Mouse (Mus musculus) 3134 (cell line): ENCODE data around the gene Rb1.

ENCODE experiments used
- DNase-seq: peaks from one replicate; pipeline ENCODE4 v3.0.0-alpha.2; 2011; ENCODE audit warnings: low spot score; ENCODE audit not compliant: insufficient read length; ENCODE audit errors: extremely low read depth

Gene Rb1

DNA sequence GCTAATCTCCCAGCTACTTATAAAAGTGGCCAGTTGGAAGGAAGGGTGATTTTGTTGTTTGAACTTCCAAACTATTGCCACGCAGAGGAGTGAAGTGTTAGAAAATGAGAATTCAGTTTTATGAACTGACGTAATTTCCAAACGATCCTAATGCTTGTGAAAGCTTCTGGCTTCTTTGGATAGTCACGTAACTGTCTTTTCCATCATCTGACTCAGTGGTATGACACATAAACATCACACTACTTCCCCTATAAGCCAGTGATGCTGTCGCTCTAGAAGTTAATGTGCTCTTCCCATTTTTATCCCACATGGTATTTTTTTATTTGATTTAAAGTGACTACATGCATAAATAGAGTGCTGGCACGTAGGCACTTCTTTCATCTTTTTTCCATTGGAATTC is 157.0 kb downstream of the Rb1 start:
- no peak for DNase-seq

DNA sequence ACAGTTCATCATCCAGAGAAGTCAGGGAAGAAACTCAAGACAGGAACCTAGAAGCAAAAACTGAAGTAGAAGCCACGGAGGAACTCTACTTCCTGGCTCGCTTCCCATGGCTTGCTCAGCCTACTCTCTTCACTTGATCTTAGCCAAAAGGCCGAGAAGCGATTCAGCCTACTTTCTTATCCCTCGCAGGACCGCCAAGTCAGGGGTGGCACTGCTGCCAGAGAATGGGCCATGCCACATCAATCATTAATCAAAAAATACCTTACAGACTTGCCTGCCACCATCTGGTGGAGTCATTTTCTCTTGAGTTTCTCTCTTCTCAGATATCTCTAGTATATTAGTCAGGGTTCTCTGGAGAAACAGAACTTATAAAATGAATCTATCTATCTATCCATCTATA is 160.5 kb downstream of the Rb1 start:
- DNase-seq, result no peak

DNA sequence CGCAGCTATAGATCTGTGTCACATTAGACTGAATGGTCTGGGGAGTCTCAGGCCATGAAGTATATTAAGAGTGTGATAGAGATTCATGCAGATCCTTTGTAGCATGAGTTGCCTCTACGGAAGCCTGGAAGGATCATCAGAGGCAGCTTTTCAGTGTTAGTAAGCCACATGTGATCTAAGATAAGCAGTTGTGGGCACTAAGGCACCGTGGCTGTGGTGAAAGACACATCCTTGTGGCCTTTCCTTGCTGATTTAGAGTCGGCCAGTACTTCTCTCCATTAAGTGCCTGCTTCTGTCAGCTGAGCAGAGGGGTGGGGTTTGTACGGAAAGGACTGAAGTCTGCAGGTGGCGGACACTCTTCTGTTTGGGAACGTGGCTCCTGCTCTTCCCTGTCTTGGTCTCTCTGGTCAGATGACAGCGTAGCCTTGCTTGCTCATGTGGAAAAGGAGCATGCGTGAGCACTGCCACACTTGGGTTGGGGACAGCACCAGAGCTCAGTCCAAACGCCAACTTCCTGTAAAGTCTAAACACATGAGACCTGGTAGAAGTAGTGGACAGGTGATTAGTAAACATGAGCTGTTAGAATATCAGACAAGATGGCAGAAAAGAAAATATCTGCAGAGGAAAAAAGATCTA is 162.1 kb downstream of the Rb1 start:
- DNase-seq, result no peak

DNA sequence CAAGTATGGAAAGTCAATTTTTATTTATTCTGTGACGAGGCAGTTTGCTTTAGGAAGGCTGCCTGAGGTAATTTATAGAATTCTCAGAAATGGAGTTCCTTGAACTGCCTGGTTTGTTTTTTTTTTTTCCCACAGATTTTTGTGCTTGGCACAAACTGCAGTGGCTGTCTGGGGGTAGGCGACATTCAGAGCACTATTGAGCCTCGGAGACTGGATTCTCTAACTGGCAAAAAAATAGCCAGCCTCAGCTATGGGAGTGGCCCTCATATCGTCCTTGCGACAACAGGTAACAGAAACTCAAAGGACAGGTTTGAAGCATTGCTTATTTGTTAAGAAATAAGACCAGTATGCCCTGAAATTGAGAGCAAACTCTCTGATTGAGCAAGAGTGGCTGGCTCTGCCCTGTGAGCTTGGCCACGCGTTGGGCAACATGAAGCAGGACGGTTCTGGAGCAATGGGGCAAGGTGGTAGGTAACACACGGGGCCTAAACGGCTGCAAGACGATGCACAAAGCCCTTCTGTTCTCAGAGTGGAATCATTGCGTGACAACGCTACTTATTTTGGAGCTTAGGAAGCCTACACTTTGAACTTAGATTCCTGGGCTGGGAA is 163.3 kb downstream of the Rb1 start:
- DNase-seq, result no peak

DNA sequence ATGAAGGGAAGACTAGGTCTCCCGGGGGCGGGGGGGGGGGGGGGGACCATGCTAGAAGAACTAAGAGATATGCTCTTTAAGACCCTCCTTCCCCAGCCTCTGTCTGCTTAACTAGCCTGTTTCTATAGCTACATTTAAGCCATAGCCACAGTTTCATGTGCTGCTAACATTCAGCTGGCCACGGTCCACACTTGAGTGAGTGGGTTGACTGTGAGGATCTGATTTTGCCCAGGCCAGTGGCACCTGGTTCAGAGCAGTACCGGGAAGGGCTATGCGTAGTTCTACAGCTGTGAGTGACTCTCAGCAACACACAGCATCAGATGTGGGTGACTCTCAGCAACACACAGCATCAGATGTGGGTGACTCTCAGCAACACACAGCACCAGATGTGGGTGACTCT is 164.3 kb downstream of the Rb1 start:
- DNase-seq, result no peak

- DNase-seq, result no peak
Measured at GRCm38 (mm10) chr14:73148125-73148524, 177.5 kb downstream of the Rb1 start.

DNA sequence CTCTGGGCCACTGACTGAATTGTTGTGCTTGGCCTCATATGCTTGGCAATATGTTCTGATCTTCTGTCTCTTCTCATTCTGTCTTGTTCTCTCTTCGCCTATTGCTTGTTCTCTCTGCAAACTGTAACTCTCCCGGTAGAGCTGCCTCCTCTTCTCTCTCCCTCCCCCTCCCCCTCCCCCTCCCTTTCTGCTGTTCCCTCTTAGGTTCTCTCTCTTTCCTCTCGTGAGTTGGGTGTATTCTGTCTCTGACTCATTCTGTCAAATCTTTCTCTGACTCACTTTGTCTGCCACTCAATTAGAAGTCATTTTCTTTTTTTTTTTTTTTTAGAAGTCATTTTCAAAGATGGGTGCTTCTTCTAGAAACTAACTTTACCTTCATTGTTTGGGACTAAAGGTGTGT is 178.9 kb downstream of the Rb1 start:
- DNase-seq, result peak; percentile 16

DNA sequence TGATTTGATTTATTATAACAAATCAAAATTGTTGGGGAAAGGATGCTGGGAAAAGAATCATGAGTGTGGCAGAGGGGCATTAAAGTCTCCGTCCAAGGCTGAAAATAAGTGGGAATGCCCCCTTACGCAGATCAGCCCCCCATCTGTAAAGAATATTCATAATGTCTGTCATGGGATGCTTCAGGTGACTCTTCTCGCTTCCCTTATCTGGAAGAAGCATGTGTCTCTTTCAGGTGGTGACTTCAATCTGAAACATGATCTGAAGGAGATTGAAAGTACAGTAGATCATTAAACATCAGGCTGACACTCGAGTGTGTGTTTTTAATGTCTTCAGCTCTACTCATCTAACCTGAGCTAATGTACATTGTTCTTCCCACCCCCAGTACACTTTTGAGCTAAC is 180.1 kb downstream of the Rb1 start:
- no peak for DNase-seq

DNA sequence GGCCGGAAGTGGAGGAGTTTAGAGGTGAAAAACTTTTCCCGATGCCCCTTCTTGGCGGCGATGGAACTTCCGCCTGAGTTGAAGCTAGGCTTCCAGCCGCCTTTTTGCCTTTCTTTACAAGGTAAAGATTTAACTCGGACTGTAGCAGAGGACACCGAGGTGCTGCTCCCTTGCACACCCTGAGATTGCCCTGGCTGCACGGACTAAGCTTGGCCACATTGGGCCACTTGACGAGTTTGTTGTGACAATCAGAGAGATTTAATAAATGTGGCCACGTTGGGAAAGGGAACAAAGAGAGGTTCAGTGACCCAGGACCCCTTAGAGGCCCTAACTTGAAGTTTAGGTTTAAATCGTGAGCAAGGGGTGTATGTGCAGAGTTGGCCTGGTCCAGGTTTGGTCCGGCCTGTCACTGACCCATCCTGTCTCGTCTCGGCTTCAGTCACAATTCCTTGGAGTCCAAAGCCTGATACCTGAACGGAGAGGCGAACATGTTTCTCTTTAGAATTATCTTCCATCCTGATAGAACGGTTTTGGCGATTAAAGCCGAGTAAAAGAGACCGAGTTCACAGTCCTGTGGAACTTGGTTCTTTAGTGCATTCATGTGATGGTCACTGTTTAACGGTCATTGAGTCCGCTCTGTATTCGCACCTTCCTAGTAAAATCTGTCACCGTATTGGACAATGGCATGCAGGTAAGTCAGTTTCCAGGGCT is 181.8 kb downstream of the Rb1 start:
- no peak for DNase-seq

DNA sequence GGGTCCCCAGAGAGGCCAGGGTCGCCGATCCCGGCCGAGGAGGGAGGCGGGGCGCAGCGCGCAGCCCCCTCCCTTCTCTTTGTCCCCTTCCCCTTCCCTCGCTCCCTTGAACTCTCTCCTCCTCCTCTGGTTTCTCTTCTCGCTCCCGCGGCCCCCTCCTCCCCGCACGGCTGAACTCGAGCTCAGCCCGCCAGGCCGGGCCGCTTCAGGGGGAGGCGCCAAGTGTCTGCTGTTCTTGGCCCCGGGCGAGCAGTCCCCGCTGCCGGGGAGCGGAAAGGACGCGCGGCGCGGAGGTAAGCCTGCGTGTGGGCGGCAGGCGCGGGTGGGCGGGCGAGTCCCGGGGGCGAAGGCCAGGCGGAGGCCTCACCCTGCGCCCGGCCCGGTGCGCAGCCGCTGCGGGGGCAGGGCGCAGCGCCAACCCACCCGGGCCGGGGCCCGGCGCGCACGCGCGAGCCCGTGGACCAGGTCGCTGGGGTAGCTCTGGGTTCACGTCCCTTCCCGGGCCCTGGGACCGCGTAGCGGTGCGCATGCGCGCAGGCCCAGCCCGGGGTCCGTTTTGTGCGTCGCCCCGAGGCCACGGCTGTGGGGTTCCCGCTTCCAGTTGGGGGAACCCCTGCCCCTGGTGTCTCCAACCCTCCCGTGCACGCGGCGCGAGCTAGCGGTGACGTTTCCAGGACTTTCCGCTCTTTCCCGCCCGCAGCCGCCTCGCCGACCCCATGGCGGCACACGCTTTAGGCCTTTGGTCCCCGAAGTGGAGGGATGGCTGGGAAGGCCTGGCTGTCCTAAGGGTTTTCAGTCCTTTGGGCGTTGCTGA is 182.5 kb downstream of the Rb1 start:
- DNase-seq, result peak; percentile 88

GRCm38 (mm10) chr14:73142421-73142895 is 183.2 kb downstream of the Rb1 start:
- no peak for DNase-seq

DNA sequence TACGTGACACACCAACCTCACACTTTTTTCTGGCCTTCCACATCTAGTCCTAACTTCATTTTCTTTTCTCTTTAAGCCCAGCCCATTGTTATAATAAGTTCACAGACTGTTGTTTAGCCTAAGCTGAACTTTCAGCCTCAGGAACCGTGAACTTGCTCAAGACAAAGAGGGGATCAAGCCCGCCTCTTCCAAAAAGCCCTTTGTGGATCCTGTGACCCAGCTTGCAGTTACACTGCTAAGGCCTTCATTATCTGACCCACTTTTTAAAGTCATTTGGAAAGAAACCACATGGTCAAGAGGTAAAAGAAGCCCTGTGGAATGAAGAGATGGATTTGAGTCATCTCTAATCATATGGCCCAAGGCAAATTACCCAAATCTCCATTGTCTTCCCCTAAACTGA is 183.8 kb downstream of the Rb1 start:
- no peak for DNase-seq

GRCm38 (mm10) chr14:73139866-73140265 is 185.8 kb downstream of the Rb1 start:
- no peak for DNase-seq

DNA sequence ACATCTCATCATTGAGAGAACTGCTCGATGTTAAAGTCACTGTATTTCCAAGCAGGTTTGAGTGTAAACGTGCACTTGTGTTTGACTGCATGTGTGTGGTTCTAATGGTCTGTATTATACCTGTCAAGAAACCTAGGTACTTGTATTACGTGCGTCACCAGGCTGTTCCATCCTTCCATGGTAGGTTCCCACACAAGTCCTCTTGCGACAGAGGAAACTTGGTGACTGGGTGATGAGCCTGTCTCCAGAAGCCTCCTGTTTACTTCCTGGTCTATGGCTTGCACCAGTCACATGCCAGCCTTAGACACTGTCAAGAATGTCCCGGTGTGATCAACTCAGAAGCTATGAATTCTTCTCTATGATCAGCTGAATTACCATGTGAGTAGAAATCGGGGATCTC is 187.1 kb downstream of the Rb1 start:
- DNase-seq, result no peak

GRCm38 (mm10) chr14:73137234-73137633 is 188.4 kb downstream of the Rb1 start:
- DNase-seq, result no peak
